Mouse (Mus musculus) MEL (cell line): ENCODE data around the gene Fcamr.

Source experiments
- EP300 ChIP-seq, 2 experiments: IDR thresholded peaks; 2 replicates each; pipeline ENCODE4 v1.6.1; 2011; ENCODE audit warnings: improper control_type of control experiment in 2 of 2, low read length in 2 of 2, low read depth in 1 of 2, mild to moderate bottlenecking in 1 of 2
- GATA1 ChIP-seq: IDR thresholded peaks from 2 replicates; pipeline ENCODE4 v1.6.1; 2011; ENCODE audit warnings: low read depth, low read length, improper control_type of control experiment

- TF ChIP-seq GATA1: no peak
- no peak for TF ChIP-seq EP300 (IDR thresholded peaks at IDR 0.05; ENCODE audit: low read depth in 1 of 2, low read length in 2 of 2)
These were observed 54.1 kb downstream of the Fcamr start for GRCm38 (mm10) chr1:130854819-130855218.
